ENCODE assay signal across 8 mouse cellular contexts in genomic region chr4:99829094-99830073, GRCm38 (mm10). TPM values are rescaled to one million over a fixed set of nuclear protein-coding genes. Genes with fewer than 3 reads are reported as not detected.
DNase-seq lines count a peak whose midpoint lies in the region; ATAC-seq lines count a peak whose summit lies in the region.

Gene Efcab7, plus strand, starts transcription at chr4:99829198.

- peak within 1 kb of the TSS; percentile 67 for H3K4me3 ChIP-seq in hindbrain, embryonic 16.5 days (ENCODE audit: low read length)
- peak within 1 kb of the TSS; percentile 96 for H3K4me3 ChIP-seq in macrophage (ENCODE audit: inconsistent target)

- H3K9me3 ChIP-seq in hindbrain, embryonic 16.5 days (ENCODE audit: control insufficient read depth, low read length) = no peaks in the 10 kb centered on the region

- H3K4me2 ChIP-seq in hindbrain, embryonic 16.5 days (ENCODE audit: low read length) = peak within 1 kb of the TSS; percentile 65

- H3K27ac ChIP-seq in hindbrain, embryonic 16.5 days (ENCODE audit: low read depth, low read length) = peak within 1 kb of the TSS; percentile 98
- H3K27ac ChIP-seq in macrophage = peak within 1 kb of the TSS; percentile 72

- H3K4me1 ChIP-seq in hindbrain, embryonic 16.5 days (ENCODE audit: control insufficient read depth, insufficient read depth, low read depth, low read length) = peaks cover 5% of the 10 kb centered on the region

- DNase-seq in WW6 (ENCODE audit: low read depth, low spot score) = peak; percentile 71
- peak; percentile 69 to 81 for DNase-seq in cerebellum, postnatal 4 days (ENCODE audit: low spot score in 2 of 2)
- DNase-seq in gastrocnemius, adult 18-20 months (ENCODE audit: low spot score) = peak; percentile 81
- peak; percentile 85 to 89 for DNase-seq in left cerebral cortex, adult 18-20 months (ENCODE audit: low spot score in 2 of 2)
- DNase-seq in right cerebral cortex, adult 18-20 months = peak; percentile 88
- DNase-seq in urinary bladder, postnatal 10 days (ENCODE audit: low spot score) = peak; percentile 33

- H3K9ac ChIP-seq in hindbrain, embryonic 16.5 days (ENCODE audit: low read depth, low read length) = peak within 1 kb of the TSS; percentile 83

- WGBS in hindbrain, embryonic 16.5 days = under 1% methylated on average over 48 of the region's 48 CpGs
- WGBS in macrophage (ENCODE audit: missing documents) = 0% methylated on average over 48 of the region's 48 CpGs

- H3K79me2 ChIP-seq in macrophage (ENCODE audit: inconsistent target) = peaks cover 6% of the 10 kb centered on the region; the same call in 1 of the 2 replicates

- peak; percentile 95 for ATAC-seq in hindbrain, embryonic 16.5 days

- H3K27me3 ChIP-seq in hindbrain, embryonic 16.5 days (replicated peaks; ENCODE audit: control insufficient read depth, insufficient read depth, low read length) = no peaks in the 10 kb centered on the region

- no peaks in the 10 kb centered on the region for H3K36me3 ChIP-seq in hindbrain, embryonic 16.5 days (ENCODE audit: control insufficient read depth, insufficient read depth, low read length)
- H3K36me3 ChIP-seq in macrophage (ENCODE audit: inconsistent target) = no peaks in the 10 kb centered on the region

RNA-seq across cellular contexts. Expression of gene Efcab7, which starts in this region (rescaled TPM):
- total RNA-seq in gastrocnemius, adult 18-20 months (2021) = 1 to 10 TPM in 1 of 2 experiments, under 1 TPM in 1; 0.43 to 1.4 TPM
- 11.8 and 13.4 TPM in 2 replicates for polyA plus RNA-seq in hindbrain, embryonic 16.5 days (2015; fragmentation: Nextera tagmentation; extraction: Ambion mirVana)
- 1 to 10 TPM; 3.3 to 5.4 TPM for total RNA-seq in left cerebral cortex, adult 18-20 months (2021)
- total RNA-seq in macrophage (2018; cell fraction: chromatin; rRNA removed) = 10 to 100 TPM in 4 of 26 experiments, 1 to 10 TPM in 16, not detected in 6; 1.8 to 12.0 (median 6.6) TPM
- 1 to 10 TPM in 19 of 26 experiments, under 1 TPM in 7; 0.62 to 5.3 (median 1.7) TPM for total RNA-seq in macrophage (2018; cell fraction: cytosol; rRNA removed)
- total RNA-seq in macrophage (2018; cell fraction: nucleus; rRNA removed) = 10 to 100 TPM in 4 of 26 experiments, 1 to 10 TPM in 18, under 1 TPM in 1, not detected in 3; 0.32 to 14.3 (median 4.4) TPM
- polyA plus RNA-seq in macrophage (2018) = 1.9 to 3.9 TPM (median 3.3 TPM) in 3 replicates

Comparison
In these comparisons a context has a peak if more than half of its experiments do, and no peak if none do; other contexts are left out.
1. Peak in every context shown above with its lines: DNase-seq, ATAC-seq, H3K4me3 ChIP-seq and H3K27ac ChIP-seq.
2. DNase-seq: peak in every context shown above with its lines; median percentile 88 in right cerebral cortex, adult 18-20 months; 87 in left cerebral cortex, adult 18-20 months; 81 in gastrocnemius, adult 18-20 months; 75 in cerebellum, postnatal 4 days; 71 in WW6; 33 in urinary bladder, postnatal 10 days.